8 mouse cellular contexts compared by ENCODE assay signal in the genomic region with DNA sequence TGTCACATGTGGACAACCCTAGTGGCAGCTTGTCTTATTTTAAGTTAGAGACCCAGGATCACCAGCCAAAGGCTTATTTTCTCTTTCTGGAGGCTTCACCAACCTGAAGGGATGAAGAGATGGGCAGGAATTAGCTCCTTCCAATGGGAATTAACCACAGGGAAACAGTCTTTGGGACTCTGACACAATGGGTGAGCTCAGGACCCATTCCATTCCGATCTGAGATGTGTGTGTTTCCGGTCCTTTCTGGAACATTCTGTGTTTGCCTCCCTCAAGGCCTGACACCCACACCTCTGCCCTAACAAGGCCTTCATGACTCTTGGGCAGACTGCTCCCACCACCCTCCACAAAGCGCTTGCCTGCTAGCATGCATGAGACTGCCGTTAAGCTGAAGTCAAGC. TPM values are rescaled to one million over a fixed set of nuclear protein-coding genes. Genes with fewer than 3 reads are reported as not detected.
DNase-seq lines count a peak whose midpoint lies in the region; ATAC-seq and TF ChIP-seq lines count a peak whose summit lies in the region.

A gene (plus strand): TSS at position 301 of the 400 bp plus-strand sequence.

- no peaks in the 10 kb centered on the region for H3K9me3 ChIP-seq in E14TG2a.4 (ENCODE audit: low read length)
- no peaks in the 10 kb centered on the region for H3K9me3 ChIP-seq in forebrain, embryonic 12.5 days
- no peaks in the 10 kb centered on the region for H3K9me3 ChIP-seq in liver, embryonic 12.5 days (replicated peaks)

- H3K4me1 ChIP-seq in E14TG2a.4 (replicated peaks; ENCODE audit: low read depth, low read length) = peaks cover 86% of the 10 kb centered on the region
- peaks cover 38% of the 10 kb centered on the region for H3K4me1 ChIP-seq in forebrain, embryonic 12.5 days
- H3K4me1 ChIP-seq in liver, embryonic 12.5 days = peaks cover 83% of the 10 kb centered on the region

- 79% methylated on average over 4 of the region's 4 CpGs for WGBS in forebrain, embryonic 12.5 days
- WGBS in liver, embryonic 12.5 days (ENCODE audit: insufficient replicate concordance) = 77% methylated on average over 4 of the region's 4 CpGs

- peak within 1 kb of the TSS; percentile 30; the same call in 1 of the 2 replicates for H3K9ac ChIP-seq in forebrain, embryonic 12.5 days
- peak within 1 kb of the TSS; percentile 57 for H3K9ac ChIP-seq in liver, embryonic 12.5 days

- H3K4me3 ChIP-seq in E14TG2a.4 (replicated peaks; ENCODE audit: low read length) = peak within 1 kb of the TSS; percentile 78
- no peak within 1 kb of the TSS for H3K4me3 ChIP-seq in forebrain, embryonic 12.5 days (replicated peaks)
- H3K4me3 ChIP-seq in liver, embryonic 12.5 days = no peak within 1 kb of the TSS

- peak; percentile 89 for DNase-seq in heart, adult 11 months
- DNase-seq in heart, postnatal 25 days (ENCODE audit: low spot score) = no peak
- DNase-seq in left cerebral cortex, postnatal 25 days (ENCODE audit: low spot score in 2 of 2) = no peak
- DNase-seq in right cerebral cortex, postnatal 25 days = no peak

- intact Hi-C loops in heart, postnatal 25 days (cut with DNase I) = no loop called here
- intact Hi-C loops in left cerebral cortex, postnatal 25 days (cut with DNase I) = no loop called here

- peak within 1 kb of the TSS; percentile 9; the same call in 1 of the 2 replicates for H3K4me2 ChIP-seq in forebrain, embryonic 12.5 days
- H3K4me2 ChIP-seq in liver, embryonic 12.5 days = peak within 1 kb of the TSS; percentile 44

- ATAC-seq in forebrain, embryonic 12.5 days (ENCODE audit: low FRiP score) = no peak
- ATAC-seq in liver, embryonic 12.5 days = no peak
- ATAC-seq in frontal cortex, adult (ENCODE audit: low TSS enrichment) = no peak

- H3K27ac ChIP-seq in forebrain, embryonic 12.5 days = peak within 1 kb of the TSS; percentile 91
- H3K27ac ChIP-seq in liver, embryonic 12.5 days = peak within 1 kb of the TSS; percentile 94

- no peaks in the 10 kb centered on the region for H3K36me3 ChIP-seq in E14TG2a.4 (ENCODE audit: insufficient read depth, low read length)
- no peaks in the 10 kb centered on the region for H3K36me3 ChIP-seq in forebrain, embryonic 12.5 days (replicated peaks)
- H3K36me3 ChIP-seq in liver, embryonic 12.5 days = no peaks in the 10 kb centered on the region

- H3K27me3 ChIP-seq in E14TG2a.4 (ENCODE audit: insufficient read depth, low read length) = no peaks in the 10 kb centered on the region
- H3K27me3 ChIP-seq in forebrain, embryonic 12.5 days = no peaks in the 10 kb centered on the region
- H3K27me3 ChIP-seq in liver, embryonic 12.5 days (replicated peaks) = no peaks in the 10 kb centered on the region

- no peak for TF ChIP-seq CTCF in E14TG2a.4 (conservative IDR thresholded peaks at IDR 0.05; ENCODE audit: low read length)

RNA-seq across cellular contexts. Expression of the gene that starts here (rescaled TPM):
- total RNA-seq in heart, postnatal 25 days (2021) = 1 to 10 TPM; 4.2 TPM
- polyA plus RNA-seq in forebrain, embryonic 12.5 days (2016; fragmentation: Nextera tagmentation; extraction: Ambion mirVana) = 5.7 and 5.9 TPM in 2 replicates
- 7.7 and 8.6 TPM in 2 replicates for polyA plus RNA-seq in liver, embryonic 12.5 days (2016; fragmentation: Nextera tagmentation; extraction: Ambion mirVana)
- total RNA-seq in left cerebral cortex, postnatal 25 days (2021) = 1 to 10 TPM; 3.3 to 3.6 TPM
